Mouse (Mus musculus) ES-E14 (cell line): ENCODE data around the gene Bpifa1.

Experiments
- CHD2 ChIP-seq: IDR thresholded peaks from 2 replicates; pipeline ENCODE4 v1.6.1; 2014; ENCODE audit warnings: mild to moderate bottlenecking, low read depth, low read length, inconsistent platforms
- HCFC1 ChIP-seq: IDR thresholded peaks from 2 replicates; pipeline ENCODE4 v1.6.1; 2012; ENCODE audit warnings: low read length, inconsistent platforms, borderline replicate concordance; ENCODE audit not compliant: insufficient read depth
- MAFK ChIP-seq: IDR thresholded peaks from 2 replicates; pipeline ENCODE4 v1.6.1; 2014; ENCODE audit warnings: mild to moderate bottlenecking, low read depth, low read length, inconsistent platforms; ENCODE audit not compliant: insufficient read depth
- ZNF384 ChIP-seq: IDR thresholded peaks from 2 replicates; pipeline ENCODE4 v1.6.1; 2012; ENCODE audit warnings: low read depth, low read length, inconsistent platforms

GRCm38 (mm10) chr2:154163306-154163705, 20.6 kb downstream of the Bpifa1 start:
- TF ChIP-seq MAFK (no peak), ZNF384 (no peak), HCFC1 (no peak), CHD2 (no peak)
